14 mouse cellular contexts compared by ENCODE assay signal in the genomic region with DNA sequence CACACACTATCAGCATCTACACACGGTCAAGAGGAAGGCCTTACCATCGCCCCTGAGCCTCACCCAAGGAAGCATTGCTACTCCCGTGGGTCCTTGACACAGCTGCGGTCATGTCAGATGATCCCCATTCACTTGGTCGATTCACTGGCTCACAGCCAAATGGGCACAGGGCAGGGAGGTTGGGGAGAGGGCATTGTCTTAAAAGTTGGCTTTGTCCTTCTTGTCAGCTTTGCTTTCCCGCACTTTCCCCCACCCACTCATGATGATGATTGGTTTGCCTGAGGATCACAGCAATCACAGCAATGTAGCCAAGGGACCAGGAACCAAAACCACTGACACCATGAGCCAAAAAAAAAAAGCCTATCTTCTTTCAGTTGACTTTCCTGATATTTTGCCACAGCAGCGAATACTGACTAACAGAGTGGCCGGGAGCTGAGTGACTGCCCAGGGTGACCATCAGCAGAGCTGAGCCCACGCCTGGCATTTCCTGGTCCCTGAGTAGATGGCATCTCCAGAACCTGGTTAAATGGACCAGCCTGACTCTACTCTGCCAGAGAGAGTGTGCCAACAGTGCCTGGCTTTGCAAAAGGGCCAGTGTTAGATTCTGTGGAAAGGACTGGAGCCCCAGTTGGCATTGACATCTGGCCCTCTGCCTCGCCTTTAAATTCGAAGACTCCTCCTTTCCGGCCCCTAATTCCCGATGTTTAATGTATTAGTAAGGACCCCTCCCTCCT. TPM values are rescaled to one million over a fixed set of nuclear protein-coding genes. Genes with fewer than 3 reads are reported as not detected.
DNase-seq lines count a peak whose midpoint lies in the region; ATAC-seq and TF ChIP-seq lines count a peak whose summit lies in the region.
"Had no signal": no experiment of that assay in that cellular context is flagged by ENCODE, and none has a peak within 500 bp of the region (broad histone marks: within the 10 kb centered on the region; RNA-seq: fewer than 3 reads in every experiment).

No protein-coding gene starts in this region.

- no peaks in the 10 kb centered on the region for H3K27me3 ChIP-seq in embryonic facial prominence, embryonic 14.5 days (replicated peaks; ENCODE audit: control insufficient read depth, insufficient read depth, low read length)
- H3K27me3 ChIP-seq in small intestine, adult 2 months (ENCODE audit: control insufficient read depth, insufficient read depth, low read length) = no peaks in the 10 kb centered on the region
- H3K27me3 ChIP-seq in hindbrain, embryonic 16.5 days (replicated peaks; ENCODE audit: control insufficient read depth, insufficient read depth, low read length) = no peaks in the 10 kb centered on the region
- H3K27me3 ChIP-seq: neural tube, embryonic 12.5 days had no signal

- H3K27ac ChIP-seq in gastrocnemius, adult 2 months = peak overlapping the region; percentile 85
- peak overlapping the region; percentile 93 for H3K27ac ChIP-seq in embryonic facial prominence, embryonic 14.5 days (replicated peaks; ENCODE audit: low read depth, low read length)
- H3K27ac ChIP-seq in small intestine, adult 2 months (ENCODE audit: insufficient read depth, low read depth, low read length) = peak overlapping the region; percentile 40; the same call in 1 of the 2 replicates
- no peak overlapping the region for H3K27ac ChIP-seq in hindbrain, embryonic 16.5 days (ENCODE audit: low read depth, low read length)
- H3K27ac ChIP-seq: liver, embryonic 14.5 days; neural tube, embryonic 12.5 days had no signal

- H3K4me3 ChIP-seq in gastrocnemius, adult 2 months = no peak overlapping the region
- H3K4me3 ChIP-seq in embryonic facial prominence, embryonic 14.5 days (ENCODE audit: low read depth, low read length) = no peak overlapping the region
- no peak overlapping the region for H3K4me3 ChIP-seq in small intestine, adult 2 months (ENCODE audit: low read depth, low read length)
- no peak overlapping the region for H3K4me3 ChIP-seq in hindbrain, embryonic 16.5 days (ENCODE audit: low read length)
- H3K4me3 ChIP-seq: erythroblast, embryonic 14.5 days; neural tube, embryonic 12.5 days had no signal

- no peak overlapping the region for H3K4me2 ChIP-seq in embryonic facial prominence, embryonic 14.5 days (ENCODE audit: low read depth, low read length)
- H3K4me2 ChIP-seq in hindbrain, embryonic 16.5 days (ENCODE audit: low read length) = no peak overlapping the region
- H3K4me2 ChIP-seq: neural tube, embryonic 12.5 days had no signal

- intact Hi-C loops in gastrocnemius, adult 2 months (cut with DNase I) = no loop called here

- 82% methylated on average over 13 of the region's 13 CpGs for WGBS in embryonic facial prominence, embryonic 14.5 days
- 80% methylated on average over 13 of the region's 13 CpGs for WGBS in small intestine, adult 2 months
- WGBS in hindbrain, embryonic 16.5 days = 84% methylated on average over 13 of the region's 13 CpGs

- no peak for DNase-seq in gastrocnemius, adult 2 months
- no peak for DNase-seq in gastrocnemius, postnatal 25 days
- DNase-seq in layer of hippocampus, adult 9-11 months = peak; percentile 0
- no peak for DNase-seq in layer of hippocampus, adult 9-10 months (ENCODE audit: low spot score)
- DNase-seq in embryonic facial prominence, embryonic 14.5 days (ENCODE audit: low spot score) = no peak
- no peak for DNase-seq in gastrocnemius, adult 18-20 months (ENCODE audit: low spot score)
- DNase-seq: cerebellum, adult 11 months; heart, postnatal 4 days had no signal

- no peaks in the 10 kb centered on the region for H3K36me3 ChIP-seq in embryonic facial prominence, embryonic 14.5 days (ENCODE audit: control insufficient read depth, insufficient read depth, low read length)
- H3K36me3 ChIP-seq in small intestine, adult 2 months (ENCODE audit: control insufficient read depth, insufficient read depth, low read length) = no peaks in the 10 kb centered on the region
- H3K36me3 ChIP-seq in hindbrain, embryonic 16.5 days (ENCODE audit: control insufficient read depth, insufficient read depth, low read length) = no peaks in the 10 kb centered on the region
- H3K36me3 ChIP-seq: neural tube, embryonic 12.5 days had no signal

- H3K9me3 ChIP-seq in embryonic facial prominence, embryonic 14.5 days (ENCODE audit: control insufficient read depth, low read length) = no peaks in the 10 kb centered on the region
- no peaks in the 10 kb centered on the region for H3K9me3 ChIP-seq in hindbrain, embryonic 16.5 days (ENCODE audit: control insufficient read depth, low read length)
- H3K9me3 ChIP-seq: neural tube, embryonic 12.5 days had no signal

- ATAC-seq in embryonic facial prominence, embryonic 14.5 days (ENCODE audit: low read depth) = no peak
- ATAC-seq in hindbrain, embryonic 16.5 days = no peak
- ATAC-seq: inflammation-experienced regulatory T-cells, adult 6 months had no signal

- peaks cover 19% of the 10 kb centered on the region for H3K4me1 ChIP-seq in embryonic facial prominence, embryonic 14.5 days (ENCODE audit: control insufficient read depth, insufficient read depth, low read length)
- 0 out of 2 replicates have a peak, but pooled peaks cover 2% of the 10 kb centered on the region for H3K4me1 ChIP-seq in small intestine, adult 2 months (ENCODE audit: control insufficient read depth, insufficient read depth, insufficient read length, low read length)
- no peaks in the 10 kb centered on the region for H3K4me1 ChIP-seq in hindbrain, embryonic 16.5 days (ENCODE audit: control insufficient read depth, insufficient read depth, low read depth, low read length)
- H3K4me1 ChIP-seq: neural tube, embryonic 12.5 days had no signal

- TF ChIP-seq POLR2A in small intestine, adult 2 months (IDR thresholded peaks at IDR 0.05; ENCODE audit: low read depth, low read length) = no peak

- no peak for TF ChIP-seq CTCF in gastrocnemius, adult 2 months (IDR thresholded peaks at IDR 0.05)
- no peak for TF ChIP-seq CTCF in small intestine, adult 2 months (IDR thresholded peaks at IDR 0.05; ENCODE audit: extremely low read depth, insufficient read length, insufficient replicate concordance, low read depth, low read length)

- H3K9ac ChIP-seq in embryonic facial prominence, embryonic 14.5 days (ENCODE audit: low read depth, low read length) = no peak overlapping the region
- H3K9ac ChIP-seq in hindbrain, embryonic 16.5 days (ENCODE audit: low read depth, low read length) = no peak overlapping the region
- H3K9ac ChIP-seq: liver, embryonic 14.5 days; neural tube, embryonic 12.5 days had no signal

RNA-seq across cellular contexts. Expression of a gene that starts 18.6 kb away (rescaled TPM):
- total RNA-seq in gastrocnemius, adult 2 months (2021) = 10 to 100 TPM; 28.5 to 59.5 TPM
- 100 to 1,000 TPM in 1 of 2 experiments, 10 to 100 TPM in 1; 94.9 to 118 TPM for total RNA-seq in gastrocnemius, postnatal 25 days (2021)
- polyA plus RNA-seq in embryonic facial prominence, embryonic 14.5 days (2014; fragmentation: Nextera tagmentation; extraction: Ambion mirVana) = 243 TPM in 2 replicates
- 59.3 and 120 TPM in 2 replicates for polyA plus RNA-seq in small intestine, adult 2 months (2012; rRNA removed)
- polyA plus RNA-seq in hindbrain, embryonic 16.5 days (2015; fragmentation: Nextera tagmentation; extraction: Ambion mirVana) = 20.0 and 35.2 TPM in 2 replicates
- 10 to 100 TPM; 32.0 to 33.3 TPM for total RNA-seq in gastrocnemius, adult 18-20 months (2021)
- polyA plus RNA-seq: erythroblast, embryonic 14.5 days; inflammation-experienced regulatory T-cells, adult 6 months had no signal
